ENCODE assay signal across 11 mouse cellular contexts in the genomic region with DNA sequence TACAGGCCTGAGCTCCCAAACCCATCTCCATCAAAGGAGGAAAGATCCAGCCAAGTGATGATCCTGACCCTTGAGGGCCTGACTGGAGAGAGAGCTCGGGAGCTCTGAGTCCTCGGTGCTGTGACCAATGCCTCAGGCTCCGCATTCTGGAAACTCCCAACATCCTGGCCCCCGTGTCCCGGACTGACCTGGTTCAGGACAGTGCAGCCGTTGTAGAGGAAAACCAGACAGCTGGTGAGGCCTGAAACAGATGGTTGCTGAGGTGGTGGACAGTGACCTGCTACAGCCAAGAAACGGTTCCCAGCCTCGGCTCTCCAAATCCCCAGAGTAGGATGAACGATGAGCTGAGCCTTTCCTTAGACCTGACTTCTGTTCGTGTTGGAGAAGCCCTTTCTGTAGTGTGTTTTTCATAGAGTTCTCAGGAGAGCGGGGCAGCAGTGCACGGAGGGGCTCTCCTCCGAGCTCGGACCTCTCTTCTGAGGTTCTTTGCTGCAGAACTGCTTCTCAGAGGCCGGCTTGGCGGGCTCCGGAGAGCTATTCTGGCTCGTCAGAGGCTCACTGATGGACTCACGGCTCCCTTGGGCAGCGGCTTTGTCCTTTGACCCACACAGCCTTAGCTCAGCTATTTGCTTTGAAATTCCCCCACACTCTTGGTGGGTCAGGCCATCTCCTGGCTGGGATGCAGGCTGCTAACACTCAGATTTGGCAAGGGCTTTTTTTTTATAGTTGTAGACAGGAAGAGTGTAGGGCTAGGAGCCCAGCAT. TPM values are rescaled to one million over a fixed set of nuclear protein-coding genes. Genes with fewer than 3 reads are reported as not detected.
DNase-seq lines count a peak whose midpoint lies in the region; ATAC-seq and TF ChIP-seq lines count a peak whose summit lies in the region.
"Had no signal": no experiment of that assay in that cellular context is flagged by ENCODE, and none has a peak within 500 bp of the region (broad histone marks: within the 10 kb centered on the region; RNA-seq: fewer than 3 reads in every experiment).

No protein-coding gene starts in this region.

- peak overlapping the region; percentile 48 for H3K4me3 ChIP-seq in gastrocnemius, adult 2 months
- H3K4me3 ChIP-seq in midbrain, embryonic 13.5 days (replicated peaks) = no peak overlapping the region
- no peak overlapping the region for H3K4me3 ChIP-seq in midbrain, embryonic 15.5 days

- TF ChIP-seq CTCF in gastrocnemius, adult 2 months (IDR thresholded peaks at IDR 0.05) = no peak

- 76% methylated on average over 20 of the region's 20 CpGs for WGBS in midbrain, embryonic 13.5 days
- 75% methylated on average over 20 of the region's 20 CpGs for WGBS in midbrain, embryonic 15.5 days

- intact Hi-C loops in gastrocnemius, adult 2 months (cut with DNase I) = no loop called here

- H3K36me3 ChIP-seq in midbrain, embryonic 13.5 days = peaks cover 72% of the 10 kb centered on the region
- peaks cover 20% of the 10 kb centered on the region for H3K36me3 ChIP-seq in midbrain, embryonic 15.5 days (replicated peaks)

- peak overlapping the region; percentile 78 for H3K27ac ChIP-seq in gastrocnemius, adult 2 months
- no peak overlapping the region; the same call in 1 of the 2 replicates for H3K27ac ChIP-seq in midbrain, embryonic 13.5 days
- H3K27ac ChIP-seq in midbrain, embryonic 15.5 days = no peak overlapping the region

- H3K4me2 ChIP-seq in midbrain, embryonic 13.5 days (replicated peaks) = no peak overlapping the region
- no peak overlapping the region for H3K4me2 ChIP-seq in midbrain, embryonic 15.5 days

- no peak for ATAC-seq in midbrain, embryonic 13.5 days
- ATAC-seq in midbrain, embryonic 15.5 days (replicated peaks) = no peak
- ATAC-seq in activated CD4-positive, CD25-positive, alpha-beta regulatory T cell, adult 4 months = no peak
- ATAC-seq in granulocyte monocyte progenitor cell, adult 5-6 weeks (replicated peaks; ENCODE audit: poor library complexity, severe bottlenecking) = no peak
- ATAC-seq: inflammation-experienced regulatory T-cells, adult 6 months had no signal

- no peaks in the 10 kb centered on the region for H3K9me3 ChIP-seq in midbrain, embryonic 13.5 days
- H3K9me3 ChIP-seq in midbrain, embryonic 15.5 days = no peaks in the 10 kb centered on the region

- H3K4me1 ChIP-seq in midbrain, embryonic 13.5 days (replicated peaks) = peaks cover 29% of the 10 kb centered on the region
- peaks cover 11% of the 10 kb centered on the region for H3K4me1 ChIP-seq in midbrain, embryonic 15.5 days

- no peaks in the 10 kb centered on the region for H3K27me3 ChIP-seq in midbrain, embryonic 13.5 days
- no peaks in the 10 kb centered on the region for H3K27me3 ChIP-seq in midbrain, embryonic 15.5 days (replicated peaks)

- peak; percentile 73 for DNase-seq in gastrocnemius, adult 2 months
- no peak for DNase-seq in gastrocnemius, adult 18-20 months (ENCODE audit: low spot score)
- peak; percentile 81 for DNase-seq in gastrocnemius, postnatal 25 days
- DNase-seq in skeletal muscle tissue, adult 2 months (ENCODE audit: low read depth, low spot score) = peak; percentile 75

- H3K9ac ChIP-seq in midbrain, embryonic 13.5 days (replicated peaks) = 0 out of 2 replicates have a peak overlapping the region, but pooled peaks have one; percentile 7
- no peak overlapping the region for H3K9ac ChIP-seq in midbrain, embryonic 15.5 days

RNA-seq across cellular contexts. Expression of a gene that starts 17.6 kb away (rescaled TPM):
- total RNA-seq in gastrocnemius, adult 2 months (2021) = under 1 TPM; 0.23 to 0.50 TPM
- under 1 TPM; 0.19 to 0.34 TPM for total RNA-seq in gastrocnemius, adult 18-20 months (2021)
- 23.2 and 24.8 TPM in 2 replicates for polyA plus RNA-seq in midbrain, embryonic 13.5 days (2015; fragmentation: Nextera tagmentation; extraction: Ambion mirVana)
- polyA plus RNA-seq in midbrain, embryonic 15.5 days (2015; fragmentation: Nextera tagmentation; extraction: Ambion mirVana) = 33.3 and 33.8 TPM in 2 replicates
- total RNA-seq in gastrocnemius, postnatal 25 days (2021) = under 1 TPM; 0.48 to 0.67 TPM
- 1 to 10 TPM; 1.6 to 1.7 TPM for polyA plus RNA-seq in activated CD4-positive, CD25-positive, alpha-beta regulatory T cell, adult 4 months (2017; shearing (Covaris generic))
- total RNA-seq in granulocyte monocyte progenitor cell, adult 5-6 weeks (2014; fragmentation: Nextera tagmentation) = 3.8 TPM in 1 of 2 replicates, not detected in the other
- 1.3 TPM in 1 of 2 replicates, not detected in the other for total RNA-seq in granulocyte monocyte progenitor cell, adult 5-6 weeks (2017)

RNA-seq across cellular contexts. Expression of a gene that starts 24.2 kb away (rescaled TPM):
- total RNA-seq in gastrocnemius, adult 2 months (2021) = 10 to 100 TPM; 10.0 to 16.8 TPM
- total RNA-seq in gastrocnemius, adult 18-20 months (2021) = 10 to 100 TPM; 10.0 to 19.2 TPM
- 136 and 137 TPM in 2 replicates for polyA plus RNA-seq in midbrain, embryonic 13.5 days (2015; fragmentation: Nextera tagmentation; extraction: Ambion mirVana)
- polyA plus RNA-seq in midbrain, embryonic 15.5 days (2015; fragmentation: Nextera tagmentation; extraction: Ambion mirVana) = 198 and 199 TPM in 2 replicates
- total RNA-seq in gastrocnemius, postnatal 25 days (2021) = 10 to 100 TPM; 18.3 to 21.9 TPM
- 10 to 100 TPM; 44.4 to 52.4 TPM for polyA plus RNA-seq in activated CD4-positive, CD25-positive, alpha-beta regulatory T cell, adult 4 months (2017; shearing (Covaris generic))
- 60.5 and 60.7 TPM in 2 replicates for total RNA-seq in granulocyte monocyte progenitor cell, adult 5-6 weeks (2014; fragmentation: Nextera tagmentation)
- total RNA-seq in granulocyte monocyte progenitor cell, adult 5-6 weeks (2017) = 92.5 and 124 TPM in 2 replicates

RNA-seq across cellular contexts. Expression of a gene that starts 40.8 kb away (rescaled TPM):
- 100 to 1,000 TPM; 385 to 521 TPM for total RNA-seq in gastrocnemius, adult 2 months (2021)
- total RNA-seq in gastrocnemius, adult 18-20 months (2021) = 100 to 1,000 TPM; 426 to 450 TPM
- 363 and 377 TPM in 2 replicates for polyA plus RNA-seq in midbrain, embryonic 13.5 days (2015; fragmentation: Nextera tagmentation; extraction: Ambion mirVana)
- polyA plus RNA-seq in midbrain, embryonic 15.5 days (2015; fragmentation: Nextera tagmentation; extraction: Ambion mirVana) = 259 and 277 TPM in 2 replicates
- total RNA-seq in gastrocnemius, postnatal 25 days (2021) = 100 to 1,000 TPM; 379 to 436 TPM
- 1,000 to 10,000 TPM; 1,077 to 1,095 TPM for polyA plus RNA-seq in activated CD4-positive, CD25-positive, alpha-beta regulatory T cell, adult 4 months (2017; shearing (Covaris generic))
- 2,177 and 2,335 TPM in 2 replicates for total RNA-seq in granulocyte monocyte progenitor cell, adult 5-6 weeks (2014; fragmentation: Nextera tagmentation)
- 2,263 and 3,329 TPM in 2 replicates for total RNA-seq in granulocyte monocyte progenitor cell, adult 5-6 weeks (2017)

RNA-seq across cellular contexts. Expression of a gene that starts 47.3 kb away (rescaled TPM):
- under 1 TPM; 0.39 to 0.56 TPM for total RNA-seq in gastrocnemius, adult 2 months (2021)
- not detected for total RNA-seq in gastrocnemius, adult 18-20 months (2021)
- 0.81 and 1.1 TPM in 2 replicates for polyA plus RNA-seq in midbrain, embryonic 13.5 days (2015; fragmentation: Nextera tagmentation; extraction: Ambion mirVana)
- 0.50 and 1.1 TPM in 2 replicates for polyA plus RNA-seq in midbrain, embryonic 15.5 days (2015; fragmentation: Nextera tagmentation; extraction: Ambion mirVana)
- not detected for total RNA-seq in gastrocnemius, postnatal 25 days (2021)
- polyA plus RNA-seq in activated CD4-positive, CD25-positive, alpha-beta regulatory T cell, adult 4 months (2017; shearing (Covaris generic)) = under 1 TPM in 1 of 2 experiments, not detected in 1; 0.74 TPM
- total RNA-seq in granulocyte monocyte progenitor cell, adult 5-6 weeks (2014; fragmentation: Nextera tagmentation) = not detected in 2 replicates
- not detected in 2 replicates for total RNA-seq in granulocyte monocyte progenitor cell, adult 5-6 weeks (2017)
- polyA plus RNA-seq: embryonic facial prominence, embryonic 11.5 days; neural tube, embryonic 11.5 days had no signal

RNA-seq across cellular contexts. Expression of a gene that starts 56.7 kb away (rescaled TPM):
- total RNA-seq in gastrocnemius, adult 2 months (2021) = 1 to 10 TPM; 6.2 to 6.5 TPM
- total RNA-seq in gastrocnemius, adult 18-20 months (2021) = 1 to 10 TPM; 5.2 to 5.9 TPM
- polyA plus RNA-seq in midbrain, embryonic 13.5 days (2015; fragmentation: Nextera tagmentation; extraction: Ambion mirVana) = 19.0 and 19.6 TPM in 2 replicates
- 16.2 and 17.6 TPM in 2 replicates for polyA plus RNA-seq in midbrain, embryonic 15.5 days (2015; fragmentation: Nextera tagmentation; extraction: Ambion mirVana)
- 1 to 10 TPM; 4.9 to 6.4 TPM for total RNA-seq in gastrocnemius, postnatal 25 days (2021)
- polyA plus RNA-seq in activated CD4-positive, CD25-positive, alpha-beta regulatory T cell, adult 4 months (2017; shearing (Covaris generic)) = 10 to 100 TPM; 21.3 to 22.8 TPM
- total RNA-seq in granulocyte monocyte progenitor cell, adult 5-6 weeks (2014; fragmentation: Nextera tagmentation) = 9.0 and 13.0 TPM in 2 replicates
- total RNA-seq in granulocyte monocyte progenitor cell, adult 5-6 weeks (2017) = 16.3 and 18.9 TPM in 2 replicates

Comparison
In these comparisons a context has a peak if more than half of its experiments do, and no peak if none do; other contexts are left out.
1. RNA of a gene that starts 40.8 kb away (total RNA-seq): 2,177 to 3,329 TPM in granulocyte monocyte progenitor cell, adult 5-6 weeks; 385 to 521 TPM in gastrocnemius, adult 2 months, 426 to 450 TPM in gastrocnemius, adult 18-20 months and 379 to 436 TPM in gastrocnemius, postnatal 25 days; every median in the first group is over 4 times any median in the second.